Mouse (Mus musculus): ENCODE data around the gene Psmd9.

The Psmd9 gene

DNA sequence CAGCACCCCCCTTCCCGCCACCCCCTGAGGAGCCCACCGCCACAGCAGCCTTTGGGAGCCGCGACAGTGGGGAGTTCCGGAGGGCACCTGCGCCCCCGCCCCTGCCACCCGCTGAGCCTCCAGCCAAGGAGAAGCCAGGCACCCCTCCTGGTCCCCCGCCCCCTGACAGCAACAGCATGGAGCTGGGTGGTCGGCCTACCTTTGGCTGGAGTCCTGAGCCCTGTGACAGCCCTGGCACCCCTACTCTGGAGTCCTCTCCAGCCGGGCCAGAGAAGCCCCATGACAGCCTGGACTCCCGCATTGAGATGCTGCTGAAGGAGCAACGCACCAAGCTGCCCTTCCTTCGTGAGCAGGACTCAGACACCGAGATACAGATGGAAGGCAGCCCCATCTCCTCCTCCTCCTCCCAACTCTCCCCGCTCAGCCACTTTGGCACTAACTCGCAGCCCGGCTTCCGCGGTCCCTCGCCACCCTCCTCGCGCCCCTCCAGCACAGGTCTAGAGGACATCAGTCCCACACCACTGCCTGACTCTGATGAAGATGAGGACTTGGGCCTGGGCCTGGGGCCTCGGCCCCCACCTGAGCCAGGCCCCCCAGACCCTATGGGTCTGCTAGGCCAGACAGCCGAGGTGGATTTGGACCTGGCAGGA lies 21.0 kb upstream of the Psmd9 start:
- CTCF ChIA-PET, result interaction anchor here (1.4 kb wide), 1 partner anchor 9 kb away, joined by 4 read pairs; no protein-coding TSS in a partner anchor

DNA sequence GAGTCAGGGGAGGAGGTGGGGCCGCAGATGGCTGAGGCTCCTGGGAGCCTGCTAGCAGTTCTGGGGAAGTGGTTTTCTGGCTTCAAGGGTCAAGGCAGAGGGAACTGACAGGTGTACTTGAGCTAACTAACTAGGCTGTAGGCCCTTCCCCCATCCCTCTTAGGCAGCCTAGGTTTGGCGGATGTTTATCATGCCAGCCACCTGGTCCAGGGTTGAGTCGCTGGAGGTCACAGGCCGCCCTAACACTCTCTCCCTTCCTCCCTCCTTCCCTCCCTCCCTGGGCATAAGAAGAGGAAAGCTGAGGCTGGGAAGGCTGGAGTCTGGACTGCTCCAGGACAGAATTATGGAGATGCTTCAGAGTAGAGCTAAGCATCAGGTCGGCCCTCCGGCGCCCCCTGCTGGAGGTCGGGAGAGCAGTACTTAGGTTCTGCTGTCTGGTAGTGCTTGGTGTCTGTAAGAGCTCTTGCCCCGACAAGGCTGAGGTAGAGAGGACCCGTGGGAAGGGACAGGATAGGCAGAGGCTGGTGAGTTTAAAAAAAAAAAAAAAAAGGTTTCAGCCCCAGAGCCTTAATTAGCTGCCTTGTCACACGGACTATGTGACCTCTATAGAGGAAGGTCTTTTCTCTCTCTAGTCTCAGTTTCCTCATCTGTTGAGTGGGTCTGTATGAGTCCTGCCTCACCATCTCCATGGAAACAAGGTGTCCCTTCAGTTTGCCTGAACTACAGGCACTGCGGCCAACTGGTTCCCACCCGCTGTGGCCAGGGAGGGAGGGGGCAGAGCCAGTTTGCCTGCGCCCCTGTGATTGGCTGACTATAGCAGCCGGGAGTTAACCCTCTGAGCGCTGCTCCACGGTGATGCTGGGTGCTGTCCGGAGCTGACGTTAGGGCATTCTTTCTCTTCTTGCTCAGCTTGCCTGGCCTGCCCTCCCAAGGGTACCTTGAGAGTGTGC lies 19.5 kb upstream of the Psmd9 start:
- CTCF ChIA-PET, result interaction anchor here (0.5 to 2.6 kb wide), 7 partner anchors 10 to 255 kb away, joined by 3 to 26 read pairs (median 6); partner anchors contain the start of genes Rhof and Tmem120b

DNA sequence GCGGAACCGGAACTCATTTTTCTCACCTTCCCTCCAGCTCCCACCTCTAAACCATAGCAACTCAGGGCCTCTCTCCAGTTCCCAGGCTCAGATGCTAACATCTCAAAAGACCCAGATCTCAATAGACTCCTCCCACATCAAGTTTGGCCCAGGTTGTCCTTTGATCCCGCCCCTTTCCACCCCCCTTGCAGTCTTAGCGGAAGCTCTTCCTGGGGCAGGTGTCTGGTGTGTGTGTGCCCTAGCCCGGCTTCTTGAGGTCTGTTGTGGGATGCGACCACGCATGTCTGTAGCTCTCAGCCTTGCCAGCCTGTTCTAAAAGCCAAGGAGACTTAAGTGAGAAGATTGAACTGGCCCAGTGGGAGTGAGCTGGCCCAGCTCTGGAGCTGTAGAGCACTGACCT lies 18.6 kb upstream of the Psmd9 start:
- CTCF ChIA-PET, result interaction anchor here (1.5 to 2.6 kb wide), 3 partner anchors 11 to 83 kb away, joined by 6 to 26 read pairs (median 24); partner anchors contain the start of genes Rhof and Tmem120b

DNA sequence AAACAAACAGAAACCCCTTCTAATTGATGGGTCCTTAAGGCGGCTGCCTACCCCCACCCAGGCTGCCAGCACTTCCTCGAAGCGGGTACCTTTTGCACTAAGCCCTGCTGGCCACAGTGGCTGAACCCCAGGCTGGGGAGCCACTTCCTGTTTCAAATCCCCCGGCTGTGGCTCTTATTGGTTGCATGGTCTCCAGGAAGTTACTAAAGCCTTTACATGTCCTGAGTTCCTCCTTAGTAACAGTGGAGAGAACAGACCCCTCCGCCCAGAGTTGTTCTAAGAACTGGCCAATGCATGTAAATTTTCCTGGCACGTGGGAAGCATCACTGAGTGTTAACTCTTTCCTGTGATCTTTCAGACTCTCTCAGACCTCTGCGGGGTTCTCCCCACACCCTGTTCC lies 18.1 kb upstream of the Psmd9 start:
- CTCF ChIA-PET, result interaction anchor here (0.6 to 2.6 kb wide), 3 partner anchors 11 to 405 kb away, joined by 5 to 26 read pairs (median 24); partner anchors contain the start of gene Rhof

DNA sequence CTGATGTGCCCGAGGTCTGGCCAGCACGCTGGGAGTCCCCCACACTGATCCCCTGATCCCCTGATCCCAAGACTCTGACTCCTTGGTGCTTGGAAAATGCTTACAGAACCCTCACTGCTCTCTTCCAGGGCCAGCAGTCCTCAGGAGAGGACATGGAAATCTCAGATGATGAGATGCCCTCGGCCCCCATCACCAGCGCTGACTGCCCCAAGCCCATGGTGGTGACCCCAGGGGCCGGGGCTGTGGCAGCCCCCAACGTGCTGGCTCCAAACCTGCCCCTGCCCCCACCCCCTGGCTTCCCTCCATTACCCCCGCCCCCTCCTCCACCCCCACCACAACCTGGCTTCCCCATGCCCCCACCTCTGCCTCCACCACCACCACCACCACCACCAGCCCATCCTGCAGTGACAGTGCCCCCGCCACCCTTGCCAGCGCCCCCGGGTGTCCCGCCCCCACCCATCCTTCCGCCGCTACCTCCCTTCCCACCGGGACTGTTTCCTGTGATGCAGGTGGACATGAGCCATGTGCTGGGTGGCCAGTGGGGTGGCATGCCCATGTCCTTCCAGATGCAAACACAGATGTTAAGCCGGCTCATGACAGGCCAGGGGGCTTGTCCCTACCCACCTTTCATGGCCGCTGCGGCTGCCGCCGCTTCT lies 17.4 kb upstream of the Psmd9 start:
- CTCF ChIA-PET, result interaction anchor here (2.6 kb wide), 1 partner anchor 12 kb away, joined by 24 read pairs; no protein-coding TSS in a partner anchor

DNA sequence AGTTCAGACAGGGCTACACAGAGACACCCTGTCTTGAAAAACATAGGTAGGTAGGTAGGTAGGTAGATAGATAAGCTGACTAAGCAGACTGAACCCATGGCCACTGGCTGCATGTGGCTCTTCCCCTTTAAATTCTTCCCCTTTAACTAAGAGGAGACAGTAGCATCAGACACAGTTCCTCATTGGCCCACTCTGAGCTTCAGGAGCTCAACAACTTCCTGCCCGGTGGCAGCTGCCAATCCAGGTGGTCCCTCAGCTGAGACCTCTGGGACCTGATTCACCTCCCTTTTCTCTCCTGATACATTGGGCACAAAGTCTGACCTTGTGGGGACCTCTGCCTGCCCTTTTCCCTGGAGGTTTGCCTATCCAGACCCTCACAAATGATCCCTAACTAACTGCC lies 16.3 kb upstream of the Psmd9 start:
- CTCF ChIA-PET, result interaction anchor here (3.3 kb wide), 1 partner anchor 19 kb away, joined by 38 read pairs; the partner anchor contains the start of gene Rhof

DNA sequence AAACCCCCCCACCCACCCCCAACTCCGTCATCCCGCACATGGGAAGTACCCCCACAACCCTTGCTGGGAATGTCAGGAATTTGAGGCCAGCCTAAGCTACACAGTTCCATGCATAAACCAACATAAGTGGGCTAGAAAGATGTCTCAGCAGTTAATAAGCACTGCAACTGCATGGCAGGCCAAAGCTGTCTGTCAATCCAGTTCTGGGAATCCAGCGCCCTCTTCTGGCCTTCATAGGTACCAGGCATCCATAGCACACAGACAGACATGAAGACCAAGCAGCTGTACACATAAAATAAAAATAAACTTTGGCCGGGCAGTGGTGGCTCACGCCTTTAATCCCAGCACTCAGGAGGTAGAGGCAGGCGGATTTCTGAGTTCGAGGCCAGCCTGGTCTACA lies 13.8 kb upstream of the Psmd9 start:
- CTCF ChIA-PET, result interaction anchor here (0.6 to 3.3 kb wide), 4 partner anchors 12 to 1321 kb away, joined by 3 to 38 read pairs (median 6); partner anchors contain the start of gene Rhof

DNA sequence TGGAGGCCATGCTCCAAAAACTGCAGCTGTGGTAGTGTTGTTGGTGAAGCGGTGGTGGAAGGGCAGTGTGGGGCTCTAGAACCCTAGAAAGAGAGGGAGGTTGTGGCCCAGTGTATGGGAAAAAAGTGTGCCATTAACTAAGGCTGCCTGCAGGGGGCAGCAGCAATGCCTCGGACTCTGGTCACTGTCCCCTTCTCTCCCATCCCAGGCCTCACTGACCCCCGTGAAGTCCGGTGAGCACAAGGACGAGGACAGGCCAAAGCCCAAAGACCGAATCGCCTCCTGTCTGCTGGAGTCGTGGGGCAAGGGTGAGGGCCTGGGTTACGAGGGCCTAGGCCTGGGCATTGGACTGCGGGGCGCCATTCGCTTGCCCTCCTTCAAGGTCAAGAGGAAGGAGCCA lies 12.4 kb upstream of the Psmd9 start:
- CTCF ChIA-PET, result interaction anchor here (0.6 kb wide), 2 partner anchors 23 to 271 kb away, joined by 4 read pairs; no protein-coding TSS in a partner anchor

DNA sequence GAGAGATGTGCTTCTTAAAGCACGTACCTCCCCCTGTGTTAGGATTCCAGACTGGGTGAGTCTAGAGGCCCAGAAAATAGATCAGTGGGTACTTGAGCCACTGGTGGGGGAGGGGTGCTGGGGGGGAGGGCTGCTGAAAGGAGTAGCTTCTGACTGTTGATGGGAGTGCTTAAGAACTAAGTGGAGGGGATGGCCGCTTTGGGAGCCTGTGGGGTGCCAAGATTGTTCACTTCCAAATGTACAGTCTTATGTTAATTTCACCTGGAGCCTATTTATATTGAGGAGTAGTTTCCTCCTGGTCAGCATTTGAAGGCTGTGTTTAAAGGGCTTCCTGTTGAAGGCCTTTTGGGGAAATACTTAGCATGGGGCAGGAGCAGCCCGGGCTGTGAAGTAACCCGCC lies 11.2 kb upstream of the Psmd9 start:
- CTCF ChIA-PET, result interaction anchor here (1.4 kb wide), 1 partner anchor 12 kb away, joined by 5 read pairs; no protein-coding TSS in a partner anchor

DNA sequence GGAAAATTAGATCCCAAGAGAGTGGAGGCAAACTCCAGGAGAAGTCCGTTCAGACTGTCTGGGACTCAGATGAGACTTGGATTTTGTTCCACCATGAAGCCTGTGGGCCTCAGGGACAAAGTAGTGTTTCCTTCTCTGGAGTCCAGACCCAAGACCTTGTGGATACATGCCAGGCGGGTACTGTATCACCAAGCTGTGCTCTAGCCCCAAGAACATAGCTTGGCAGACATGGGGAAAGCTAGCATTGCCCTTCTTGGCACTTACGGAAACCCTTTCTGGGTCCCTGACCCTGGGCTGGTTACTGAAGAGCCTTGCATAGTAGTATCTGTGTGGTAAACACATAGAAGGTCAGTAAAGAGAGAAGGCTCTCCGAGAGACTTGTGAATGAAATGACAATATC lies 9.8 kb upstream of the Psmd9 start:
- CTCF ChIA-PET, result no interaction called here

DNA sequence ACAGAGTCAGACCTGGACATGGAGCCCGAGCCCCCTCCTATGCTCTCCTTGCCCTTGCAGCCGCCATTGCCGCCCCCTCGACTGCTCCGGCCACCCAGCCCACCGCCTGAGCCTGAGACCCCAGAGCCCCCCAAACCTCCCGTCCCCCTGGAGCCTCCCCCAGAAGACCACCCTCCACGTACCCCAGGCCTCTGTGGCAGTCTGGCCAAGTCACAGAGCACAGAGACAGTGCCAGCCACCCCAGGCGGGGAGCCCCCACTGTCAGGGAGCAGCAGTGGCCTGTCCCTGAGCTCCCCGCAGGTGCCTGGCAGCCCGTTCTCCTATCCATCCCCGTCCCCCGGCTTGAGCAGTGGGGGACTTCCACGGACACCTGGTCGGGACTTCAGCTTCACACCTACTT lies 9.3 kb upstream of the Psmd9 start:
- CTCF ChIA-PET, result no interaction called here

DNA sequence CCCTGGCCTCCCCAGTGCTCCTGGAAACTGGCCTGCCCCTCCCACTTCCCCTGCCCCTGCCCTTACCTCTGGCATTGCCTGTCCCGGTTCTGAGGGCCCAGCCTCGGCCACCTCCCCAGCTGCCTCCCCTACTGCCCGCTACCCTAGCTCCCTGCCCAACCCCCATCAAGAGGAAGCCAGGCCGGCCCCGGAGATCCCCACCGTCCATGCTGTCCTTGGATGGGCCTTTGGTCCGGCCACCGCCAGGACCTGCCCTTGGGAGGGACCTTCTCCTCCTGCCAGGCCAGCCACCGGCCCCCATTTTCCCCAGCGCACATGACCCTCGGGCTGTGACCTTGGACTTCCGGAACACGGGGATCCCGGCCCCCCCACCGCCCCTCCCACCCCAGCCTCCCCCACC lies 8.9 kb upstream of the Psmd9 start:
- CTCF ChIA-PET, result no interaction called here

DNA sequence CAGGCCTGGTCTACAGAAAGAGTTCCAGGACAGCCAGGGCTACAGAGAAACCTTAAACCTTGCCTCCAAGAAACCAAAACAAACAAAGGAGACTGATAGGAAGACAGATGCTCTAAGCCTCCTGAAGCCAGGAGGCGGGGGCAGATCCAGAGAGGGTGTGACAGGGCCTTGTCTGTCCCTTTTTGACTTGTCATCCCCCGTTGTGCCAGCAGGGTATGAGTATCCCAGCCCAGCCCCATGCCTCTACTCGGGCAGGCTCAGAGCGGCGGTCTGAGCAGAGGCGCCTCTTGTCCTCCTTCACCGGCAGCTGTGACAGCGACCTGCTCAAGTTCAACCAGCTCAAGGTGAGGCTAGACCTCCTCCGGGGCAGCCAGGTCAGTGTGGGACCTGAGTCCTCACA lies 6.3 kb upstream of the Psmd9 start:
- CTCF ChIA-PET, result no interaction called here

DNA sequence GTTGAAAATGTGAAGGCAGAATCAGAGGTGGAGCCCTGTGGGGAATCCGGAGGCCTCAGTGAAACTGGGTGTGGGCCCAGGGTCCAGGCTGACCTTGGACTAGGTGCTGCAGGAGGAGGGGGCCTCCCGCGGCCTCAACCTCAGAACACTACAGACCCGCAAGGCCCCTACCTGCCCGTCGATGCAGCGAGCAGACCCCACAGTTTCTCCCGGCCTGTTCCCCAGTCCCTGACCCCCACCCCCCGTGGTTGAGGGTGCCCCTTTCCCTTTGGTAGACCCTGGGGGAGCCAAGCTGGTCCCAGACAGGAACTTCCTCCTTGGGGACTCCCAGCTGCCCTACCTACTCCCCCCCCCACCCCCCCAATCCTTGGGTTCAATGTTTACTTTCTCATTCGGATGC lies 2.8 kb upstream of the Psmd9 start:
- CTCF ChIA-PET, result no interaction called here

DNA sequence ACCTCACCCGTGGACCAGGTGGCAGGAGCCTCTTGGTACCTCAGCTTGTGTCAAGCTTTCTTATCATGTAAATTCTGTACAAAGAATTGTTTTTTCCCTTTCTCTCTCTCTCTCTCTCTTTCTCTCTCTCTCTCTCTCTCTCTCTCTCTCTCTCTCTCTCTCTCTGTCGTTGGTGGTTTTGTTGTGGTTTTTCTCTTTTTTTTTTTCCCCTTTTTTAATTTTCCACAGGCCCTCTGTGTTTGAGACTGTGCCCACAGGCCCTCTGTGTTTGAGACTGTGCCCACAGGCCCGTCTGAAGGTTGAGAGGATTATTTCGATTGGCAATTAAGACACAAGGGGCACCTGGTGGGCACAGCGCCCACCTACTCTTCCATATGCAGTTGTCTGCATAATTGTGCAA lies 1.6 kb upstream of the Psmd9 start:
- CTCF ChIA-PET, result no interaction called here

DNA sequence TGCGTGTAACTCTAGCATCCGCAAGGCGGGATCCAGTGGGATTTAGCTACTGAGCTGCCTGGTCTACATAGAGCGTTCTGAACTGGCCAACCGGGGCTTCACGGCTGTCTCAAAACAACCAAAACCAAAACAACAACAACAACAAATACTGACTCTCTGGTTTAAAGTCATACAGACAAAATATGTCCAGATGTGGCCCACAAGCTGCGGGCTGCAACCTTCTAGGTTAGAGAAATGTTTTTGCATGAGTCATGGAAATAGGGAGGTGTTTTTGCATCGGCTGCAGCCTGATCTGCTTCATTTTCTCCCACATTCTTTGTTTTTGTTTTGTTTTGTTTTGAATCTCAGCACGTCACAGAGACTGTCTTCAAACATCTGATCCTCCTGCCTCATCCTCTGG lies 1.2 kb downstream of the Psmd9 start:
- CTCF ChIA-PET, result interaction anchor here (3.5 kb wide), 1 partner anchor 37 kb away, joined by 10 read pairs; the partner anchor contains the start of gene Rhof

DNA sequence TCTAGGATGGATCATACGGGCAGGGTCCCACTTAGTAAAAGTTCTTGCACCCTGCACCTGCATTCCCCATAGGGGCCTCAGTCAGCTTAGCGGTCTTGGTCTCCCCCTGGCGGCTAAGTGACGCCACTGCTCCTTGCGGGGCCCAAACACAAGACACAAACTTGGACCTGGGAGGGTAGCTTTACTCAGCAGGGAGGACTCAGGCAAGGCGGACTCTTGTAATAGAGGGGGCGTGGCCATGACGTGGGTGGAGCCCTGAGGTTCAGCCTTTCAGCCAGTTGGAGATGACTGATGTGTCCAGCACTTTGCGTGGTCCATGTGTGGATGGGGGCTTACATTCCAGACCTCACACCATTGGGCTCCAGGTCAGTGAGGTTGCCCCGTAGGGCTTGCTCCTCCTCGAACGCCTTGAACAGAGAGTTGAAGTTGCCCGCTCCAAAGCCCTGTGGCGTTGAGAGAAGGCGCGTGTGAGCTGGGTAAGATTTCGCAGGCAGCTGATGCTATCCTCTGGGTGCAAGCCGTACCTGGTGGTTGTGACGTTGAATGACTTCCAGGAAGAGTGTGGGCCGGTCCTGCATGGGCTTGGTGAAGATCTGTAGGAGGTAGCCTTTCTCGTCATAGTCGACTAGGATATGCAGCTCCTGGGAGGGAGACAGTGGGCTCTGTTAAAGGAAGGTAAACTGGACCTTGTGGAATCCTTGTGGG lies 2.6 kb downstream of the Psmd9 start:
- CTCF ChIA-PET, result interaction anchor here (0.9 to 3.5 kb wide), 5 partner anchors 12 to 111 kb away, joined by 3 to 10 read pairs (median 7); partner anchors contain the start of gene Rhof

DNA sequence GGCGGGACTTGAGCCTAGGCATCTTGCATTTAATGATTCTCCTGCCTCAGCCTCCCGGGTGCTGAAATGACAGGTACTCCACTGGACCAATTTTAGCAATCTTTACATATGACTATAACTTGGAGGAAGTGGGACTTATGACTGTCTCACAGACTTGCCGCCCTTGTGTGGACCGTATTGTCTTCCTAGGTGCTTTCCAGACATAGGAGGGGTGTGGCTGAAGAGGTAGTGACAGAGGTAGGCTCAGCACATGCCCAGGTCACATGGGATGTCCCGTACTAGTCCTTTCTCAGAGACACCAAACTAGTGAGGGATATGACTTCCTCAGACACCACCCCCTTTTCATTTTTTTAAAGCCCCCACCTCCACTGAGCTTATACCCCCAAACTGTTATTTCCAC lies 9.6 kb downstream of the Psmd9 start:
- CTCF ChIA-PET, result no interaction called here

DNA sequence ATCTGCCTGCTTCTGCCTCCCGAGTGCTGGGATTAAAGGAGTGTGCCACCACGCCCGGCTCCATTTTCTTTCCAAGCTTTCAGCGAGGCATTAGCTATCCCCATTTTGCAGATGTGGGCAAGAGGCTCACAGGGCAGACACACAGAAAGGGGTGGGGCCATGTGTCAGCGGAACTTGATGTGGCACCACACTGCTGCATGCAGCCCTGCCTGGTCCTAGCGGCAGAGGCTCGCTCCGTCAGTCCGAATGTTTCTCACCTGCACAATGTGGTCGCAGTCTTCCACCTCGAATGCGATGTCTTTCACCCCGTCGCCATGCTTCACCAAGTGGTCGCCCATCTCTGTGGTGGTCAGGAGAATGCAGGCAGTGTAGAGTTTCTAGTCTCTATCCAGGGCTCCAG lies 11.2 kb downstream of the Psmd9 start:
- CTCF ChIA-PET, result no interaction called here

DNA sequence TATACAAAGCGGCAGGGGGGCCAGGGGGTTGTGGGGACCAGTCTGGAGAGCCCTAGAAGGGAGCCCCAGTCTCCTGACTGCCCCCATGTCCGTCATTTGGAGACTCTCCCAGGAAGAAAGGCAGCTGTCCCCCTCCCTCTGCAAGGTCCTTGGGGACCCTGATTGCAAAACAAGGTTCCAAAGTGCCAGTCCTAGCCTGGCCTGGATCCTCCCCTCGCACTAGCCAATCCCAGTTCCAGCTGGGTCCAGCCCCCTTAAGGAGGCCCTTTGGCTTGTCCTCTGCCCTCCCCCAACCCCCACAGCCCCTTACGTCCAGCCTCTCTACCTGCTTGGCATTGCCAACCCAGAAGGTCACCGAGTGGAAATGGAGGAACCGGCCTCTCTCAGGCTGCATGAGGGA lies 12.3 kb downstream of the Psmd9 start:
- CTCF ChIA-PET, result no interaction called here

DNA sequence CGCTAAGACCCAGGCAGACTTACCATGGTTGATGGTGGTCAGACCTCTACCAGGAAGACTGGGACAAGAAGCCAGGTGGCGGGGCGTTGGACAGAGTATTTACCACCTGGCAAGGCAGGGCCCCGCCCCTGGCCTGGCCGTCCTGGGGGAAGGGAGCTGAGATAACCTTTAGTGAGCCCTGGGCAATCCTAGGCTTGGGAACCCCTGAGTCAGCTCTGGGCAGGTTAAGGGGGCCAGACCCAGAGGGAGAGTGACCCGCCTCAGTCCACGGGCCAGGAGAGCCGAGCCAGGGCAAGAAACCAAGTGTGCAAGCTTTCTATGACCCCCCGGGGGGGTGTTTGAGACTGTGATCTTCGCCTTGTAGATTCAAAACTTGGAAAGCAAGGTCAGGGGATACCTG lies 13.4 kb downstream of the Psmd9 start, which contains the start of gene Hpd:
TSS of gene Hpd (minus strand) at position 77 of the 400 bp plus-strand sequence.
- CTCF ChIA-PET, result no interaction called here

Measured in spleen, embryonic (tissue).